In the genomic region with DNA sequence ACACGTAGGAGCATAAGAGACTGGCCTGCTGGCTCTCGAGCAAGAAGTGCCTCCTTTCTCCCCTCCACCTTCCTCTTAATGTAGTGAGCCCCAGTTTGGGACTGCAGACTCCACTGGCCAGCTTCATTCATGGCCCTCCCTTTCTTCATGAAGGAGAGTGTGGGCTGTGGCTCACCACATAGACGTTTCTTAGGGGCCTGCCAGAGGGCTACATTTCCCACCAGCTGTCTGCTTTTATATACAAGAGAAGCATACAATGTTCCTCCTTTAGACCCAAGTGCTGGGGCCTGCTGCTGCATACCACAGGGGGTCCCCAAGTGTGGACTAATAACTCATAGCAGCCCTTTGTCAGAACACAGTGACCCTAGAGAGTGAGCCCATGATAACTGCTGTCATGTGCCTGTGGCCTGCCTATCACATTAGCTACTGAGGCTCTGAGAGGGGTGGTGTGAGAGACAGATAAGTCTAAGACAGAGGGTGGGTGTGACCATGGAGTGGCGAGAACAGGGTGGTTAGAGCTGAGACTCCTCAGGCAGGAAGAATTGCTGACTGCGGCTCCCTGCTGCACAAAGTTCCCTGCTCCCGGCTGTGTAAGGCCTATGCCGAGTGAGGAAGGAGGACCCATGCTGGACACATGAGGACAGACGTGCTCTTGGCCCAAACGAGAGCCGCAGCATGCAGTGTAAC, we compare ENCODE assay signal across 1 mouse cellular context.
A peak's percentile ranks its signal among the peaks of the same experiment; 100 is the strongest.
TF ChIP-seq lines count a peak whose summit lies in the region.

No protein-coding gene starts in this region.

TF ChIP-seq in MEL, 35 proteins besides CTCF, POLR2A, EP300 and RAD21 (continued from another document):
- TF ChIP-seq ZC3H11A (IDR thresholded peaks at IDR 0.05; ENCODE audit: low read depth, low read length) (no peak), SMC3 (IDR thresholded peaks at IDR 0.05; ENCODE audit: low read depth, low read length) (no peak), USF2 (IDR thresholded peaks at IDR 0.05; ENCODE audit: borderline replicate concordance in 1 of 2, insufficient read depth in 1 of 2, low read depth in 1 of 2, low read length in 2 of 2) (peak in 1 of 2 experiments; percentile 82; a peak in 2 of 4 replicates), MYC (IDR thresholded peaks at IDR 0.05; ENCODE audit: low read depth, low read length) (peak; percentile 92), ZKSCAN1 (IDR thresholded peaks at IDR 0.05; ENCODE audit: low read depth, low read length) (no peak), GABPA (IDR thresholded peaks at IDR 0.05; ENCODE audit: low read depth, low read length) (no peak), GATA1 (IDR thresholded peaks at IDR 0.05; ENCODE audit: low read depth, low read length) (peak; percentile 96), MAZ (IDR thresholded peaks at IDR 0.05; ENCODE audit: low read depth, low read length) (peak; percentile 48)
